Mouse (Mus musculus): Measurements from ENCODE around the gene Xirp1. TPM values are rescaled to one million over a fixed set of nuclear protein-coding genes. Genes with fewer than 3 reads are reported as not detected.
A peak's percentile ranks its signal among the peaks of the same experiment; 100 is the strongest.

Xirp1 gene
- polyA plus RNA-seq, 1 experiment: not detected

- H3K4me1 ChIP-seq (ENCODE audit: control insufficient read depth, insufficient read depth, low read length): peaks cover 48% of the 10 kb centered on the region
- H3K27ac ChIP-seq (ENCODE audit: insufficient read depth, low read depth, low read length): no peak overlapping the region
- TF ChIP-seq POLR2A (IDR thresholded peaks at IDR 0.05; ENCODE audit: borderline replicate concordance, low read depth, low read length): no peak
- no peak for TF ChIP-seq CTCF (IDR thresholded peaks at IDR 0.05; ENCODE audit: low read depth, low read length)
- H3K4me3 ChIP-seq (ENCODE audit: insufficient read depth, low read length): no peak overlapping the region
Measured at GRCm38 (mm10) chr9:120049407-120049806, 26.0 kb upstream of the Xirp1 start.

- TF ChIP-seq POLR2A (IDR thresholded peaks at IDR 0.05; ENCODE audit: borderline replicate concordance, low read depth, low read length): no peak
- no peak for TF ChIP-seq CTCF (IDR thresholded peaks at IDR 0.05; ENCODE audit: low read depth, low read length)
- H3K4me1 ChIP-seq (ENCODE audit: control insufficient read depth, insufficient read depth, low read length): peaks cover 53% of the 10 kb centered on the region
- H3K27ac ChIP-seq (ENCODE audit: insufficient read depth, low read depth, low read length): no peak overlapping the region
- H3K4me3 ChIP-seq (ENCODE audit: insufficient read depth, low read length): no peak overlapping the region
Measured at GRCm38 (mm10) chr9:120048495-120048894, 25.1 kb upstream of the Xirp1 start.

- TF ChIP-seq POLR2A (IDR thresholded peaks at IDR 0.05; ENCODE audit: borderline replicate concordance, low read depth, low read length) (no peak), CTCF (IDR thresholded peaks at IDR 0.05; ENCODE audit: low read depth, low read length) (no peak; the same call in 1 of the 2 replicates)
- Histone ChIP-seq H3K4me3 (ENCODE audit: insufficient read depth, low read length) (no peak overlapping the region), H3K27ac (ENCODE audit: insufficient read depth, low read depth, low read length) (peak overlapping the region; percentile 45), H3K4me1 (ENCODE audit: control insufficient read depth, insufficient read depth, low read length) (peaks cover 60% of the 10 kb centered on the region)
Measured at GRCm38 (mm10) chr9:120043115-120043514, 19.7 kb upstream of the Xirp1 start.

- Histone ChIP-seq H3K27ac (ENCODE audit: insufficient read depth, low read depth, low read length) (peak overlapping the region; percentile 81), H3K4me1 (ENCODE audit: control insufficient read depth, insufficient read depth, low read length) (peaks cover 51% of the 10 kb centered on the region), H3K4me3 (ENCODE audit: insufficient read depth, low read length) (0 out of 2 replicates have a peak overlapping the region, but pooled peaks have one; percentile 13)
- TF ChIP-seq CTCF (IDR thresholded peaks at IDR 0.05; ENCODE audit: low read depth, low read length): no peak
- TF ChIP-seq POLR2A (IDR thresholded peaks at IDR 0.05; ENCODE audit: borderline replicate concordance, low read depth, low read length): no peak
Measured at GRCm38 (mm10) chr9:120037414-120037813, 14.0 kb upstream of the Xirp1 start.

GRCm38 (mm10) chr9:120034375-120034774, 11.0 kb upstream of the Xirp1 start:
- Histone ChIP-seq H3K4me3 (ENCODE audit: insufficient read depth, low read length) (no peak overlapping the region), H3K27ac (ENCODE audit: insufficient read depth, low read depth, low read length) (no peak overlapping the region), H3K4me1 (ENCODE audit: control insufficient read depth, insufficient read depth, low read length) (peaks cover 42% of the 10 kb centered on the region)
- TF ChIP-seq CTCF (IDR thresholded peaks at IDR 0.05; ENCODE audit: low read depth, low read length): no peak
- TF ChIP-seq POLR2A (IDR thresholded peaks at IDR 0.05; ENCODE audit: borderline replicate concordance, low read depth, low read length): no peak

GRCm38 (mm10) chr9:120032710-120033109, 9.3 kb upstream of the Xirp1 start:
- no peak for TF ChIP-seq CTCF (IDR thresholded peaks at IDR 0.05; ENCODE audit: low read depth, low read length)
- no peak for TF ChIP-seq POLR2A (IDR thresholded peaks at IDR 0.05; ENCODE audit: borderline replicate concordance, low read depth, low read length)
- H3K4me1 ChIP-seq (ENCODE audit: control insufficient read depth, insufficient read depth, low read length): peaks cover 29% of the 10 kb centered on the region
- no peak overlapping the region for H3K4me3 ChIP-seq (ENCODE audit: insufficient read depth, low read length)
- no peak overlapping the region for H3K27ac ChIP-seq (ENCODE audit: insufficient read depth, low read depth, low read length)

DNA sequence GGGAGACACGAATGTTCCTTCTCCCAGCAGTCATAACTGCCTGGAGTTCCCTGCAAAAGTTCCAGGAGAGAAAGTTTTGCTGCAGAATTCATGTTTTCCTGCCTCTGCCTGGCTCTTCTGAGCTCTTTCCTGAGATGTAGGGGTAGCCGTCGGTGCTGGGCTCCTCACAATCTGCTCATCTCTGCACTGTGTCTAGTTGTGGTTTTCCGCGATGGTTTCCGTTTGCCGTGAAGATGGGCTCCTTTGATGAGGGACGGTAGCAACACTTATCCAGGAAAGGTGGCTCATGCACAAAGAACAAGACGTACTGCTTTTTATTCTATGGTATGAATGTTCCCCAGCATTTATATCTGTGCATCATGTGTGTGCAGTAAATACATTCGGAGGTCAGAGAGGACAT, 7.0 kb upstream of the Xirp1 start:
- Histone ChIP-seq H3K27ac (ENCODE audit: insufficient read depth, low read depth, low read length) (no peak overlapping the region), H3K4me3 (ENCODE audit: insufficient read depth, low read length) (no peak overlapping the region), H3K4me1 (ENCODE audit: control insufficient read depth, insufficient read depth, low read length) (peaks cover 18% of the 10 kb centered on the region; the same call in 1 of the 2 replicates)
- no peak for TF ChIP-seq POLR2A (IDR thresholded peaks at IDR 0.05; ENCODE audit: borderline replicate concordance, low read depth, low read length)
- no peak for TF ChIP-seq CTCF (IDR thresholded peaks at IDR 0.05; ENCODE audit: low read depth, low read length)

DNA sequence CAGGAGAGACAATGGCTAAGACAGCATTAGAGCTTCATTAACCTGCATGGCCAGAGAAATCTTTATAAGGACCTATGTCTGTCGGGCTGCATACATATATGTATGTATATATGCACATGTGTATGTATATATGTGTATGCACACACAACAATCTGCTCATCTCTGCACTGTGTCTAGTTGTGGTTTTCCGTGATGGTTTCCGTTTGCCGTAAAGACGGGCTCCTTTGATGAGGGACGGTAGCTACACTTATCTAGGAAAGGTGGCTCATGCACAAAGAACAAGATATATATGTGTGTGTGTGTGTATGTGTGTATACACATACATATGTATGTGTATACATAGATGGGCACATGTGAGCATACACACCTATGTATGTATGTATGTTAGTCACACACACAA, 6.5 kb upstream of the Xirp1 start:
- no peak overlapping the region for H3K27ac ChIP-seq (ENCODE audit: insufficient read depth, low read depth, low read length)
- no peak overlapping the region for H3K4me3 ChIP-seq (ENCODE audit: insufficient read depth, low read length)
- peaks cover 18% of the 10 kb centered on the region; the same call in 1 of the 2 replicates for H3K4me1 ChIP-seq (ENCODE audit: control insufficient read depth, insufficient read depth, low read length)
- TF ChIP-seq CTCF (IDR thresholded peaks at IDR 0.05; ENCODE audit: low read depth, low read length) (no peak), POLR2A (IDR thresholded peaks at IDR 0.05; ENCODE audit: borderline replicate concordance, low read depth, low read length) (no peak)

DNA sequence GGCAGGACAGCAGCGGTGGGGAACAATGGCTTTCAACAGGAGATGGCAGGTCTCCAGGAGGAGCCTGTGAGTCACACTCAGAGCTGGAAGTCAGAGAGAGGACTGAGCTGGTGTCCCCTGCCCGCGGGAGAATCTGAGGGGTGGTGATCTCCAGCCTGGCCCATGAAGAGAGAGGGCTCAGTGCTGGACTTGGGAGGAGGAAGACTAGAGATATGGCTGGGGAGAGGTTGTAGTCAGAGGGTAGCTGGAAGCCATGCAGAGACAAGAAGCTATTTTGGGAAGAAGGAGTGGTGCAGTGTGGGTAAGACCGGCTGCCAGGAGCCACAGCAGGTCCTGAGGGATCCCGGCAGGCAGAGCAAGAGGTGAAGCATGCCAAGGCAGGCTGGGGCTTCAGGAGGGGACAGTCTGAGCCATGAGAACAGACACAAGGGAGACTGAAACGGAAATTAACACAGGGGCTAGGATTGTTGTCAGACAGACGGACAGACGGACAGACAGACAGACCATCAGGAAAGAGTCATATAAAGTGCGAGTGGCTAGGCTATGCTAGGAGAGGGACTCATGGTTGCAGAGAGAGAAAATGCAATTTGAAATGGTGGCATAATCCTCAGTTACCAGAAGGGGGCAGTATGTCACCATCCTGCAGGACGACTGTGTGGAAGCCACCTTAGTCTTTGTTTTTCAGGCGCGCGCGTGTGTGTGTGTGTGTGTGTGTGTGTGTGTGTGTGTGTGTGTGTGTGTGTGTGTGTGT, 4.2 kb upstream of the Xirp1 start:
- 0 out of 2 replicates have a peak, but pooled peaks cover 9% of the 10 kb centered on the region for H3K4me1 ChIP-seq (ENCODE audit: control insufficient read depth, insufficient read depth, low read length)
- H3K4me3 ChIP-seq (ENCODE audit: insufficient read depth, low read length): no peak overlapping the region; the same call in 1 of the 2 replicates
- no peak overlapping the region for H3K27ac ChIP-seq (ENCODE audit: insufficient read depth, low read depth, low read length)
- TF ChIP-seq CTCF (IDR thresholded peaks at IDR 0.05; ENCODE audit: low read depth, low read length): peak; percentile 18; the same call in 1 of the 2 replicates
- no peak for TF ChIP-seq POLR2A (IDR thresholded peaks at IDR 0.05; ENCODE audit: borderline replicate concordance, low read depth, low read length)

DNA sequence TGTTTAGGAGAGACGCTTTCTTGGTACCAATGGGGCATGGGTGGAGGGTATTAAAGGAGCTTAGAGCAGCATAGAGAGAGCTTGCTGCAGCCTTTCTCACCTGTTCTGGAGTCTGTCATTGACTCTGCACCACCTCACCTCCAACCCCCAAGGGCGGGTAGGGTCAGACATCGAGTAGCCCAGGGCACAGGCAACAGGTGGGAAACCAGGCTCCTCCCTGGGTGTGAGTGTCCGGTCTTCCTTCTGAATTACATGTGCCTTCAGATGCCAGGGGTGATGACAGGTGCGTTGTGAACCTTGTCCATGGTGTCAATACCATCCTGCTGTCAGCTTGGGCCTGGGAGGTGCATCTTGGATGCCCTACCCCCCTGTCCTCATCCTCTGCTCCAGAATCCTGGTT, 1.2 kb upstream of the Xirp1 start:
- H3K27ac ChIP-seq (ENCODE audit: insufficient read depth, low read depth, low read length): no peak overlapping the region
- 0 out of 2 replicates have a peak, but pooled peaks cover 9% of the 10 kb centered on the region for H3K4me1 ChIP-seq (ENCODE audit: control insufficient read depth, insufficient read depth, low read length)
- TF ChIP-seq POLR2A (IDR thresholded peaks at IDR 0.05; ENCODE audit: borderline replicate concordance, low read depth, low read length): no peak
- no peak for TF ChIP-seq CTCF (IDR thresholded peaks at IDR 0.05; ENCODE audit: low read depth, low read length)
- H3K4me3 ChIP-seq (ENCODE audit: insufficient read depth, low read length): no peak overlapping the region

All from bone marrow macrophage, adult 2 months (primary cell).